Mouse (Mus musculus) megakaryocyte, embryonic 14.5 days (primary cell): ENCODE results near the gene Creb3. TPM values are rescaled to one million over a fixed set of nuclear protein-coding genes. Genes with fewer than 3 reads are reported as not detected.

Experiments used
- H3K27me3 ChIP-seq: replicated peaks from 2 replicates; pipeline ENCODE3; 2012; ENCODE audit warnings: inconsistent platforms
- H3K36me3 ChIP-seq: replicated peaks from 2 replicates; pipeline ENCODE3; 2012; ENCODE audit warnings: low read length, inconsistent platforms, mixed read lengths
- H3K4me1 ChIP-seq: 2 replicates; pipeline ENCODE4 v1.6.1; 2012; ENCODE audit warnings: inconsistent platforms
- H3K4me3 ChIP-seq: replicated peaks from 2 replicates; pipeline ENCODE3; 2012; ENCODE audit warnings: moderate library complexity, mild to moderate bottlenecking, inconsistent platforms
- H3K9me3 ChIP-seq: 2 replicates; pipeline ENCODE4 v1.6.1; 2012; ENCODE audit warnings: inconsistent platforms
- FLI1 ChIP-seq: IDR thresholded peaks from 2 replicates; pipeline ENCODE4 v1.6.1; 2012; ENCODE audit warnings: low read length, inconsistent platforms, mixed read lengths
- GATA1 ChIP-seq: IDR thresholded peaks from 3 replicates; pipeline ENCODE4 v1.6.1; 2012; ENCODE audit warnings: mixed read lengths, low read length, inconsistent platforms, borderline replicate concordance
- polyA plus RNA-seq: library from polyadenylated mRNA; stranded (reverse); fragments of >175 nt; gene quantifications from 2 replicates; pipeline ENCODE4 v1.2.3, GENCODE M21; 2012; ENCODE audit warnings: low replicate concordance; ENCODE audit not compliant: insufficient read depth

Gene Creb3
- polyA plus RNA-seq, 1 experiment: 2.7 TPM

GRCm38 (mm10) chr4:43555926-43556325 lies 6.2 kb upstream of the Creb3 start:
- TF ChIP-seq GATA1: no peak
- no peak for TF ChIP-seq FLI1
- H3K4me1 ChIP-seq: peaks cover 92% of the 10 kb centered on the region
- peaks cover 9% of the 10 kb centered on the region; the same call in 1 of the 2 replicates for H3K9me3 ChIP-seq
- peaks cover 88% of the 10 kb centered on the region for H3K36me3 ChIP-seq
- H3K27me3 ChIP-seq: no peaks in the 10 kb centered on the region
- peak overlapping the region; percentile 99 for H3K4me3 ChIP-seq

GRCm38 (mm10) chr4:43558028-43558630 lies 4.0 kb upstream of the Creb3 start:
- Histone ChIP-seq H3K4me1 (peaks cover 80% of the 10 kb centered on the region), H3K9me3 (no peaks in the 10 kb centered on the region), H3K36me3 (peaks cover 67% of the 10 kb centered on the region), H3K27me3 (no peaks in the 10 kb centered on the region), H3K4me3 (peak overlapping the region; percentile 99)
- peak; percentile 62; the same call in 1 of the 2 replicates for TF ChIP-seq FLI1
- TF ChIP-seq GATA1: peak; percentile 51; the same call in 1 of the 3 replicates

GRCm38 (mm10) chr4:43558631-43559356 lies 3.3 kb upstream of the Creb3 start:
- peaks cover 80% of the 10 kb centered on the region for H3K4me1 ChIP-seq
- TF ChIP-seq GATA1 (no peak), FLI1 (no peak)
- no peaks in the 10 kb centered on the region for H3K27me3 ChIP-seq
- no peaks in the 10 kb centered on the region for H3K9me3 ChIP-seq
- peaks cover 66% of the 10 kb centered on the region for H3K36me3 ChIP-seq
- H3K4me3 ChIP-seq: peak overlapping the region; percentile 99

GRCm38 (mm10) chr4:43559519-43560242 lies 2.5 kb upstream of the Creb3 start:
- Histone ChIP-seq H3K36me3 (peaks cover 66% of the 10 kb centered on the region), H3K4me1 (peaks cover 77% of the 10 kb centered on the region), H3K4me3 (peak overlapping the region; percentile 99), H3K9me3 (no peaks in the 10 kb centered on the region), H3K27me3 (no peaks in the 10 kb centered on the region)
- no peak for TF ChIP-seq FLI1
- TF ChIP-seq GATA1: no peak

GRCm38 (mm10) chr4:43560243-43560611 lies 1.9 kb upstream of the Creb3 start:
- no peaks in the 10 kb centered on the region for H3K27me3 ChIP-seq
- H3K36me3 ChIP-seq: peaks cover 66% of the 10 kb centered on the region
- H3K4me1 ChIP-seq: peaks cover 71% of the 10 kb centered on the region
- TF ChIP-seq GATA1 (no peak), FLI1 (no peak)
- peak overlapping the region; percentile 99 for H3K4me3 ChIP-seq
- no peaks in the 10 kb centered on the region for H3K9me3 ChIP-seq

- H3K27me3 ChIP-seq: no peaks in the 10 kb centered on the region
- H3K4me1 ChIP-seq: peaks cover 64% of the 10 kb centered on the region
- H3K9me3 ChIP-seq: no peaks in the 10 kb centered on the region
- TF ChIP-seq GATA1 (no peak), FLI1 (no peak)
- peak overlapping the region; percentile 99 for H3K4me3 ChIP-seq
- H3K36me3 ChIP-seq: peaks cover 66% of the 10 kb centered on the region
Observed at GRCm38 (mm10) chr4:43560976-43561375, 1.2 kb upstream of the Creb3 start.

- H3K36me3 ChIP-seq: peaks cover 66% of the 10 kb centered on the region
- H3K4me1 ChIP-seq: peaks cover 59% of the 10 kb centered on the region
- TF ChIP-seq GATA1: no peak
- TF ChIP-seq FLI1: no peak
- H3K27me3 ChIP-seq: no peaks in the 10 kb centered on the region
- no peaks in the 10 kb centered on the region for H3K9me3 ChIP-seq
- peak overlapping the region; percentile 99 for H3K4me3 ChIP-seq
Observed at GRCm38 (mm10) chr4:43561436-43561996, 616 bp upstream of the Creb3 start.

GRCm38 (mm10) chr4:43562769-43563600 lies 853 bp downstream of the Creb3 start:
- Histone ChIP-seq H3K9me3 (no peaks in the 10 kb centered on the region), H3K36me3 (peaks cover 66% of the 10 kb centered on the region)
- TF ChIP-seq FLI1 (no peak), GATA1 (no peak)

GRCm38 (mm10) chr4:43563601-43563875 lies 1.4 kb downstream of the Creb3 start:
- Histone ChIP-seq H3K27me3 (no peaks in the 10 kb centered on the region), H3K9me3 (no peaks in the 10 kb centered on the region), H3K4me1 (peaks cover 38% of the 10 kb centered on the region), H3K4me3 (peak overlapping the region; percentile 99), H3K36me3 (peaks cover 67% of the 10 kb centered on the region)
- TF ChIP-seq FLI1 (no peak), GATA1 (no peak)

More at GRCm38 (mm10) chr4:43562769-43563600, 853 bp downstream of the Creb3 start:
- H3K4me3 ChIP-seq: peak overlapping the region; percentile 99
- no peaks in the 10 kb centered on the region for H3K27me3 ChIP-seq
- peaks cover 44% of the 10 kb centered on the region for H3K4me1 ChIP-seq
